Mouse (Mus musculus) MEL (cell line): Measurements from ENCODE around the gene Hnf1a. TPM values are rescaled to one million over a fixed set of nuclear protein-coding genes. Genes with fewer than 3 reads are reported as not detected.
"Not testable (repeated sequence)": the region's sequence is repeated elsewhere in the genome, so short reads cannot be mapped to it uniquely, and the experiment has no call there.

Experiments used
- DNase-seq: peaks from one replicate; pipeline ENCODE4 v3.0.0; 2011; ENCODE audit warnings: low read depth, low spot score
- H3K27ac ChIP-seq: 2 replicates; pipeline ENCODE4 v1.5.1; 2012; ENCODE audit warnings: low read depth, mild to moderate bottlenecking, control low read depth, low read length, moderate library complexity; ENCODE audit not compliant: control insufficient read depth
- H3K27me3 ChIP-seq, 2 experiments: fragments of 150-350 bp in 1 of 2; sonication (generic) in 1 of 2; 2 replicates each; pipeline ENCODE4 v1.6.1; 2012; ENCODE audit warnings: low read length in 2 of 2, mild to moderate bottlenecking in 2 of 2, improper control_type of control experiment in 1 of 2, moderate library complexity in 1 of 2; ENCODE audit not compliant: insufficient read depth in 2 of 2, control insufficient read depth in 1 of 2
- H3K36me3 ChIP-seq, 2 experiments: 2 replicates each; pipeline ENCODE4 v1.6.1; 2012 to 2014; ENCODE audit warnings: low read length in 2 of 2, improper control_type of control experiment in 1 of 2, inconsistent platforms in 1 of 2, mild to moderate bottlenecking in 1 of 2; ENCODE audit not compliant: insufficient read depth in 2 of 2, control insufficient read depth in 1 of 2
- H3K4me1 ChIP-seq, 2 experiments: fragments of 150-350 bp in 1 of 2; sonication (generic) in 1 of 2; 2 replicates each; pipeline ENCODE4 v1.6.1; 2012; ENCODE audit warnings: low read length in 2 of 2, improper control_type of control experiment in 1 of 2, mild to moderate bottlenecking in 1 of 2; ENCODE audit not compliant: insufficient read depth in 2 of 2, control insufficient read depth in 1 of 2
- H3K4me3 ChIP-seq, 2 experiments: fragments of 150-350 bp in 1 of 2; sonication (generic) in 1 of 2; 2 replicates each; pipeline ENCODE4 v1.5.1; 2012; ENCODE audit warnings: low read depth in 2 of 2, low read length in 2 of 2, mild to moderate bottlenecking in 2 of 2, moderate library complexity in 2 of 2, control low read depth in 1 of 2, improper control_type of control experiment in 1 of 2; ENCODE audit not compliant: control insufficient read depth in 1 of 2, insufficient read depth in 1 of 2
- H3K79me2 ChIP-seq: 2 replicates; pipeline ENCODE4 v1.6.1; 2012; ENCODE audit warnings: mild to moderate bottlenecking, low read length, moderate library complexity; ENCODE audit not compliant: control insufficient read depth, poor library complexity, insufficient read depth
- H3K9ac ChIP-seq: 2 replicates; pipeline ENCODE4 v1.6.1; 2012; ENCODE audit warnings: low read depth, mild to moderate bottlenecking, control low read depth, low read length, moderate library complexity; ENCODE audit not compliant: control insufficient read depth, poor library complexity, severe bottlenecking
- H3K9me3 ChIP-seq: fragments of 150-350 bp; sonication (generic); replicated peaks from 2 replicates; pipeline ENCODE4 v1.6.1; 2012; ENCODE audit warnings: mild to moderate bottlenecking, low read length, improper control_type of control experiment, moderate library complexity; ENCODE audit not compliant: insufficient read depth
- BHLHE40 ChIP-seq: IDR thresholded peaks from 2 replicates; pipeline ENCODE4 v1.6.1; 2012; ENCODE audit warnings: low read depth, mild to moderate bottlenecking, inconsistent platforms, low read length, improper control_type of control experiment, borderline replicate concordance
- CHD1 ChIP-seq: IDR thresholded peaks from 2 replicates; pipeline ENCODE4 v1.6.1; 2012; ENCODE audit warnings: low read depth, mild to moderate bottlenecking, inconsistent platforms, low read length, improper control_type of control experiment
- CHD2 ChIP-seq: IDR thresholded peaks from 2 replicates; pipeline ENCODE4 v1.6.1; 2011; ENCODE audit warnings: low read length, improper control_type of control experiment
- CTCF ChIP-seq, 3 experiments: IDR thresholded peaks in 2 of 3; conservative IDR thresholded peaks in 1 of 3; 2 replicates each; pipeline ENCODE4 v1.5.1; 2011 to 2012; ENCODE audit warnings: low read length in 3 of 3, low read depth in 2 of 3, mild to moderate bottlenecking in 2 of 3, improper control_type of control experiment in 1 of 3, inconsistent platforms in 1 of 3, mixed read lengths in 1 of 3, moderate library complexity in 1 of 3; ENCODE audit not compliant: control insufficient read depth in 1 of 3, insufficient read depth in 1 of 3, poor library complexity in 1 of 3, severe bottlenecking in 1 of 3
- E2F4 ChIP-seq: IDR thresholded peaks from 2 replicates; pipeline ENCODE4 v1.6.1; 2011; ENCODE audit warnings: low read depth, low read length, improper control_type of control experiment, borderline replicate concordance
- ELF1 ChIP-seq: IDR thresholded peaks from 2 replicates; pipeline ENCODE4 v1.6.1; 2014; ENCODE audit warnings: low read depth, mild to moderate bottlenecking, inconsistent platforms, low read length, improper control_type of control experiment, moderate library complexity
- EP300 ChIP-seq, 2 experiments: IDR thresholded peaks; 2 replicates each; pipeline ENCODE4 v1.6.1; 2011; ENCODE audit warnings: improper control_type of control experiment in 2 of 2, low read length in 2 of 2, low read depth in 1 of 2, mild to moderate bottlenecking in 1 of 2
- HCFC1 ChIP-seq: IDR thresholded peaks from 2 replicates; pipeline ENCODE4 v1.6.1; 2012; ENCODE audit warnings: low read depth, mild to moderate bottlenecking, inconsistent platforms, low read length, improper control_type of control experiment, moderate library complexity
- KAT2A ChIP-seq: conservative IDR thresholded peaks from 2 replicates; pipeline ENCODE4 v1.6.1; 2012; ENCODE audit warnings: low read depth, low read length, improper control_type of control experiment, inconsistent platforms
- MAFK ChIP-seq: IDR thresholded peaks from 2 replicates; pipeline ENCODE4 v1.6.1; 2011; ENCODE audit warnings: low read depth, mild to moderate bottlenecking, low read length, improper control_type of control experiment, borderline replicate concordance
- MEF2A ChIP-seq: IDR thresholded peaks from 2 replicates; pipeline ENCODE4 v1.6.1; 2014; ENCODE audit warnings: low read depth, mild to moderate bottlenecking, inconsistent platforms, low read length, improper control_type of control experiment; ENCODE audit not compliant: poor library complexity, insufficient replicate concordance, severe bottlenecking; ENCODE audit errors: extremely low read depth
- MYB ChIP-seq: IDR thresholded peaks from 2 replicates; pipeline ENCODE4 v1.6.1; 2011; ENCODE audit warnings: mild to moderate bottlenecking, low read depth, low read length, improper control_type of control experiment
- MYC ChIP-seq: IDR thresholded peaks from 2 replicates; pipeline ENCODE4 v1.6.1; 2011; ENCODE audit warnings: low read depth, mild to moderate bottlenecking, low read length, improper control_type of control experiment, moderate library complexity
- NELFE ChIP-seq: IDR thresholded peaks from 2 replicates; pipeline ENCODE4 v1.6.1; 2011; ENCODE audit warnings: low read depth, low read length, improper control_type of control experiment
- POLR2A ChIP-seq, 2 experiments: IDR thresholded peaks; 2 replicates each; pipeline ENCODE4 v1.6.1; 2011 to 2012; ENCODE audit warnings: low read length in 2 of 2, mild to moderate bottlenecking in 2 of 2, control low read depth in 1 of 2, improper control_type of control experiment in 1 of 2, low read depth in 1 of 2, moderate library complexity in 1 of 2; ENCODE audit not compliant: control insufficient read depth in 1 of 2, insufficient read depth in 1 of 2, poor library complexity in 1 of 2
- POLR2AphosphoS5 ChIP-seq: IDR thresholded peaks from 2 replicates; pipeline ENCODE4 v1.6.1; 2012; ENCODE audit warnings: low read depth, borderline replicate concordance, mild to moderate bottlenecking, inconsistent platforms, low read length, moderate library complexity, mixed read lengths
- RAD21 ChIP-seq: IDR thresholded peaks from 2 replicates; pipeline ENCODE4 v1.6.1; 2011; ENCODE audit warnings: mild to moderate bottlenecking, low read depth, low read length, improper control_type of control experiment
- RCOR1 ChIP-seq: IDR thresholded peaks from 2 replicates; pipeline ENCODE4 v1.6.1; 2012; ENCODE audit warnings: low read depth, mild to moderate bottlenecking, inconsistent platforms, low read length, improper control_type of control experiment
- SIN3A ChIP-seq: IDR thresholded peaks from 2 replicates; pipeline ENCODE4 v1.6.1; 2012; ENCODE audit warnings: low read length, improper control_type of control experiment, inconsistent platforms
- SMC3 ChIP-seq: IDR thresholded peaks from 2 replicates; pipeline ENCODE4 v1.6.1; 2011; ENCODE audit warnings: low read depth, low read length, improper control_type of control experiment
- TAL1 ChIP-seq: IDR thresholded peaks from 2 replicates; pipeline ENCODE4 v1.6.1; 2012; ENCODE audit warnings: mild to moderate bottlenecking, inconsistent platforms, low read length, moderate library complexity, mixed read lengths
- TCF12 ChIP-seq: IDR thresholded peaks from 2 replicates; pipeline ENCODE4 v1.6.1; 2014; ENCODE audit warnings: low read depth, mild to moderate bottlenecking, inconsistent platforms, low read length, improper control_type of control experiment, moderate library complexity
- UBTF ChIP-seq: IDR thresholded peaks from 2 replicates; pipeline ENCODE4 v1.6.1; 2012; ENCODE audit warnings: low read depth, mild to moderate bottlenecking, inconsistent platforms, low read length, improper control_type of control experiment, moderate library complexity, borderline replicate concordance; ENCODE audit not compliant: insufficient read depth
- USF2 ChIP-seq, 2 experiments: IDR thresholded peaks; 2 replicates each; pipeline ENCODE4 v1.6.1; 2011 to 2012; ENCODE audit warnings: improper control_type of control experiment in 2 of 2, low read length in 2 of 2, borderline replicate concordance in 1 of 2, inconsistent platforms in 1 of 2, low read depth in 1 of 2, mild to moderate bottlenecking in 1 of 2; ENCODE audit not compliant: insufficient read depth in 1 of 2
- ZC3H11A ChIP-seq: IDR thresholded peaks from 2 replicates; pipeline ENCODE4 v1.6.1; 2012; ENCODE audit warnings: low read depth, mild to moderate bottlenecking, inconsistent platforms, low read length, improper control_type of control experiment
- ZKSCAN1 ChIP-seq: IDR thresholded peaks from 2 replicates; pipeline ENCODE4 v1.6.1; 2012; ENCODE audit warnings: low read depth, mild to moderate bottlenecking, inconsistent platforms, low read length, improper control_type of control experiment, moderate library complexity
- ZMIZ1 ChIP-seq: IDR thresholded peaks from 2 replicates; pipeline ENCODE4 v1.6.1; 2012; ENCODE audit warnings: low read depth, mild to moderate bottlenecking, inconsistent platforms, low read length, improper control_type of control experiment, moderate library complexity
- polyA plus RNA-seq, 2 experiments: library from polyadenylated mRNA; stranded (reverse) in 1 of 2; unstranded in 1 of 2; fragments of >175 nt in 1 of 2; fragments of >200 nt in 1 of 2; gene quantifications; 2 replicates each; pipeline versions ENCODE4 v1.2.1 to v1.2.4; 2012; ENCODE audit warnings: low replicate concordance in 2 of 2, low read depth in 1 of 2; ENCODE audit not compliant: insufficient read length in 2 of 2, insufficient read depth in 1 of 2, missing spikeins in 1 of 2
- total RNA-seq: library from RNA; depleted of rRNA; stranded (reverse); fragments of 300-350 nt; gene quantifications from 2 replicates; pipeline ENCODE4 v1.2.3, GENCODE M21; 2012

The Hnf1a gene
- total and polyA plus RNA-seq, 3 experiments: 0.08 to 0.28 TPM; not detected in 1

DNA sequence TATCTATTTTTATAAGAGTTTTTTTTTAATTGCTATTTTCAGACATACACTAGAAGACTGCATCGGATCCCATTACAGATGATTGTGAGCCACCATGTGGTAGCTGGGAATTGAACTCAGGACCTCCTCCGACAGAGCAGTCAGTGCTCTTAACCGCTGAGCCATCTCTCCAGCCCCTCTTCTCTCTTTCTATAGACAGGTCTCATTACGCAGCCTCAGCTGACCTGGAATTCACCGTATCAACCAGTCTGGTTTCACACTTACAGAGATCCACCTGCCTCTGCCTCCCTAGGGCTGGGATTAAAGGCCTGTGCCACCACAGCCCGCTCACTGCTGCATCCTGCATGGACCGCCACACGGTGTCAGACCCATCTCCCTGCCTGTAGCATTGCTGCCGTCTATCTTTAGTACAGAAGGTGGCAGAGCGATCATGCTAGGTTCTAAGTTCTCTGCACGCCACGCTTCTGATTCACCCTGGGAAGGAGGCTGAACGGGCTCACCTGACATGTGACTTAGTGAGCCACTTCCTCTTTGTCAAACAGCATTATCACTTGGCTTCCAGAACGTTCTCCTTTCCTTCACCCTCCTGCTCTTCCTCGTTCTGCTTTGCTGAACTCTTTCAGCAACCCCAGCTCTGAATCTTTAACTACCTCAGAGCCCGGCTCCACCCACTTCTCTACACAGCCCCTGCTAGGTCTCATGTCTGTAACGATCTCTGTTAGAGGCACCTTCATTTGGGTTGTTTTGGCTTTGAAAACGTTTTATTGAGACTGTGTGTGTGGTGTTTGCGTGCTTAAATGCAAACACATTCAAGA is 49.1 kb downstream of the Hnf1a start (continued):
- TF ChIP-seq ELF1 (peak; percentile 75), MAFK (no peak), TCF12 (peak; percentile 71; the same call in 1 of the 2 replicates), ZMIZ1 (peak; percentile 84), POLR2AphosphoS5 (no peak), RAD21 (peak; percentile 20), POLR2A (IDR thresholded peaks at IDR 0.05; ENCODE audit: control insufficient read depth in 1 of 2, insufficient read depth in 1 of 2, low read depth in 1 of 2, low read length in 2 of 2, poor library complexity in 1 of 2) (peak; percentile 75 to 80), HCFC1 (peak; percentile 57), KAT2A (no peak), CHD2 (no peak), MYB (peak; percentile 2; the same call in 1 of the 2 replicates), TAL1 (peak; percentile 83), MEF2A (no peak), SIN3A (peak; percentile 80; the same call in 1 of the 2 replicates)

GRCm38 (mm10) chr5:114917357-114917756 is 53.5 kb downstream of the Hnf1a start:
- peaks cover 0 to 17% of the 10 kb centered on the region in 2 experiments; a peak in 1 of 4 replicates for H3K4me1 ChIP-seq
- H3K4me3 ChIP-seq, H3K36me3 ChIP-seq, H3K9ac ChIP-seq, H3K27me3 ChIP-seq, H3K9me3 ChIP-seq, H3K79me2 ChIP-seq, H3K27ac ChIP-seq, DNase-seq: not testable (repeated sequence)

GRCm38 (mm10) chr5:114916777-114917176 is 54.1 kb downstream of the Hnf1a start:
- no peak for DNase-seq
- H3K79me2 ChIP-seq: no peaks in the 10 kb centered on the region; the same call in 1 of the 2 replicates
- H3K9me3 ChIP-seq: no peaks in the 10 kb centered on the region
- H3K36me3 ChIP-seq: no peaks in the 10 kb centered on the region
- H3K27me3 ChIP-seq: no peaks in the 10 kb centered on the region
- H3K4me1 ChIP-seq: peaks cover 0 to 17% of the 10 kb centered on the region in 2 experiments; a peak in 1 of 4 replicates
- H3K4me3 ChIP-seq: no peak overlapping the region
- no peak overlapping the region for H3K9ac ChIP-seq
- H3K27ac ChIP-seq: no peak overlapping the region
- TF ChIP-seq POLR2AphosphoS5 (no peak), BHLHE40 (no peak), MYC (no peak), UBTF (no peak), HCFC1 (no peak), MAFK (no peak), ZC3H11A (no peak), EP300 (IDR thresholded peaks at IDR 0.05; ENCODE audit: low read depth in 1 of 2, low read length in 2 of 2) (no peak), CTCF (IDR thresholded peaks at IDR 0.05 in 2 of 3, conservative IDR thresholded peaks at IDR 0.05 in 1 of 3; ENCODE audit: control insufficient read depth in 1 of 3, insufficient read depth in 1 of 3, low read depth in 2 of 3, low read length in 3 of 3, poor library complexity in 1 of 3, severe bottlenecking in 1 of 3) (no peak), NELFE (no peak), MEF2A (no peak), RAD21 (no peak), CHD1 (no peak), RCOR1 (no peak), SMC3 (no peak), E2F4 (no peak), ZKSCAN1 (no peak), USF2 (IDR thresholded peaks at IDR 0.05; ENCODE audit: borderline replicate concordance in 1 of 2, insufficient read depth in 1 of 2, low read depth in 1 of 2, low read length in 2 of 2) (no peak)
